Mouse (Mus musculus): ENCODE measurements around the gene Mettl7a3.
"Not testable (repeated sequence)": the region's sequence is repeated elsewhere in the genome, so short reads cannot be mapped to it uniquely, and the experiment has no call there.

Mettl7a3 gene

DNA sequence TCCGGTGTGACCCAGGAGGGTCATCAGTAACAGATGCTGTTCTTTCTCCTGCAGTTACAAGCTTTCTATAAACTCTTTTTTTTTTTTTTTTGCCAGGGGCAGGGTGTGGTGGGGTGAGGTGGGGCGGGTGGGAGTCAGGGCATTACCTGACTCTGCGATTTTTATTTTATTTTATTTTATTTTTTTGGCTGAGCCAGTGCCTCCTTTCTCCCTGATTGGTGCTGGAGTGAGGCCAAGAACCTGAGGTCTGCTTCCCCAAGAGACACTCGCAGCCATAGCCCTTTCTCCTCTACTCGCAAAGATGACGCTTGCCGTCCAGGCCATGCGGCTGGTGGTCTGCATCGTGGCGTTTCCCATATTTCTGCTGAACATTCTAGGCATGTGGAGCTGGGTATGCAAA lies at the start of gene Mettl7a3:
Gene Mettl7a3, plus strand, starts transcription at position 301 of the 400 bp plus-strand sequence.
- DNase-seq (ENCODE audit: low read depth in 2 of 2, low spot score in 2 of 2) = no peak

DNA sequence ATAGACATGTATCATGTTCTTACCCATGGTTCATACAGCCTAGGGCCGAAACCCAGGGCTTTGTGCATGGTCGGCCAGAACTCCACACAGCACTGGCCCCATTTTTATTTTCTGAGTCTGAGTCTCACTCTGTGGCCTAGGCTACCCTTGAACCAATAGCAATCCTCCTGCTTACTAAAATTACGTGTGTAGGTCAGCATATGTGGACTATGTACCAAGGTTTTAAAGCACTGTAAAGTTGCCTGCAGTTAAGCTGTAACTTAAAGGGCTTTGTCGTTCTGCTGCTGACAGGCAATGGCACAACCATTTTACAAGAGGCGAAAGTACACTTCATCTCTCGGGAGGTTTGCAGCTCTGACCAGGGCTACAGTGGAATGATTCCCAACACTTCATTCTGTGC lies 45.7 kb upstream of the Mettl7a3 start:
- no peak for DNase-seq (ENCODE audit: low read depth in 2 of 2, low spot score in 2 of 2)

DNA sequence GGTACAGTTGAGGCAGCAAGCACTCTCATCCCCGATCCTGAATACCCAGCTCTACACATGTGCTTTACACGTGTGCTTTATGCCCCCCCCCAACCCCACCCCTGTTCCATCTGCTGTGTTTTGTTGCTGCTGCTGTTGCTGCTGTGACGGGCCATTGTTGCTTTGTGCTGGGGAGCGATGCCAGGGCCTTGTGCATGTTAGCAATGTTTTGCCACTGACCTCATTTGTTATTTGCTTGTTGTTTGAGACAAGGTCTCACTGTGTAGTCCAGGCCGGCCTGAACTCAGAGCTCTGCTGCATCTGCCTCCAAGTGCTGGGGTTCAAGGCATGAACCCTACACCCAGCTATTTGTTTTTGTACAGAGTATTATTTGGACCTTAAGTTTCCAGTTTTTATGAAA lies 43.9 kb upstream of the Mettl7a3 start:
- DNase-seq (ENCODE audit: low read depth in 2 of 2, low spot score in 2 of 2) = no peak

DNA sequence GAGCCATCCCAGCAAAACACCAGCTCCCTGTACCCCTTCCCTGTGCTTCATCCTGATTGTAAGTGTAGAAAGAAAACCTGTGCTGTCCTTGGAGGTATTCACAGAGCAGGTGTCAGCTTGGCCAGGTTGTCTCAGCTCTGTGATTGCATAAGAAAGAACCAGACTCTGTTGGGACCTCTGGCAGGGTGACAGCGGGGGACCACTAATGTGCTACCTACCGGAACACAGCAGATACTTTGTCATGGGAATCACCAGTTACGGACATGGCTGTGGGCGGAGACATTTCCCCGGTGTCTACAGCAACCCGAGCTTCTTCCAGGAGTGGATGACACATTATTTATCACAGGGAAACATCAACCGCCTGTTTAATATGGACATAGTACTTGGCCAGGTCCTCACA lies 42.4 kb upstream of the Mettl7a3 start:
- no peak for DNase-seq (ENCODE audit: low read depth in 2 of 2, low spot score in 2 of 2)

DNA sequence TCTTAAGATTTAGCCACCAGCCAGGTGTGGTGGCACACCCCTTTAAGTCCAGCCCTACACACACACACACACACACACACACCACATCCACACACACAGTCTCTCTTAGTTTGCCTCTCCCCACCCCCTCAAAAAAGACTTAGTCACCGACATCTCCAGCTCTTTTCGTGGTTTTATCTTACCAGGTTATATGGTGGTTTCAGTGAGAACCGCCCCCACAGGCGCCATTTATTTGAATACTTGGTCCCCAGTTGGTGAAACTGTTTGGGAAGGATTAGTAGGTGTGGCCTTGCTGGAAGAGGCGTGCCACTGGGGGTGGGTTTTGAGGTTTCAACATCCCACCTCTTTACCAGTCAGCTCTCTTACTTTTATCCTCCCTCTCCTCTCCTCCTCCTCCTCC lies 36.9 kb upstream of the Mettl7a3 start:
- no peak for DNase-seq (ENCODE audit: low read depth in 2 of 2, low spot score in 2 of 2)

DNA sequence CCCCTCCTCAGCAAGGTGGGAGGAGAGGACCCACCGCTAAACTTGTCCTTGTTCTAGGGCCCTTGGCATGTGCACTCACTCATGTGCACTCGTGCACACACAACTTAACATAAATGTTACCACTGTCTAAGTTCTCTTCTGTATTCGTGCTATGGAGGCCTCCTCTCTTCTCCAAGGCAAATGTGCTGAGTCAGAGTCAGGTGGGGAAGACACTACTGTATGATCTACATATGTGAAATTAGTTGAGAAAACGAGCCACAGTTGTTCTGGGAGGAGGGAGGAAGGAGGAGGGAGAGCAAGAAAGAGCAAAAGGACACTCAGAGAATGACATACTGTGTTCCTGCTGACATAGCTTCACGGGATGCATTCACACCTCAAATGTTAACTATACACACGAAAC lies 34.2 kb upstream of the Mettl7a3 start:
- no peak for DNase-seq (ENCODE audit: low read depth in 2 of 2, low spot score in 2 of 2)

DNA sequence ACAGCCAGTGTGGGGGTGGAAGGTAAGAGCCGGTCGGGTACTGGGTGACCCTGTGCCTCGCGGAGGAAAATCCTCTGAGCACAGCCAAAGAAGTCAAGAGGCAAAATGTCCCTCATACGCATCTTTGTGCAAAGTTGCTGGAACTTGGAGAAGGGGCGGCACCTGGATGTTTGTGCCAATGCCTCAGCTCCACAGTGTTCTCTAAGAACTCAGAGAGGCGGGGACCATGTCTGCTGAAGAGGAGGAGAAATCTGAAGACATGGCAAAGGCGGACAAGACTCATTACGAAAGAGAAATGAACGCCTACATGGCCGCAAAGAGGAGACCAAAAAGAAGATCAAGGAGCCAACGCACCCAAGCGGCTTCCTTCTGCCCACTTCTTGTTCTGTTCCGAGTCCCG lies 33.2 kb upstream of the Mettl7a3 start:
- no peak for DNase-seq (ENCODE audit: low read depth in 2 of 2, low spot score in 2 of 2)

DNA sequence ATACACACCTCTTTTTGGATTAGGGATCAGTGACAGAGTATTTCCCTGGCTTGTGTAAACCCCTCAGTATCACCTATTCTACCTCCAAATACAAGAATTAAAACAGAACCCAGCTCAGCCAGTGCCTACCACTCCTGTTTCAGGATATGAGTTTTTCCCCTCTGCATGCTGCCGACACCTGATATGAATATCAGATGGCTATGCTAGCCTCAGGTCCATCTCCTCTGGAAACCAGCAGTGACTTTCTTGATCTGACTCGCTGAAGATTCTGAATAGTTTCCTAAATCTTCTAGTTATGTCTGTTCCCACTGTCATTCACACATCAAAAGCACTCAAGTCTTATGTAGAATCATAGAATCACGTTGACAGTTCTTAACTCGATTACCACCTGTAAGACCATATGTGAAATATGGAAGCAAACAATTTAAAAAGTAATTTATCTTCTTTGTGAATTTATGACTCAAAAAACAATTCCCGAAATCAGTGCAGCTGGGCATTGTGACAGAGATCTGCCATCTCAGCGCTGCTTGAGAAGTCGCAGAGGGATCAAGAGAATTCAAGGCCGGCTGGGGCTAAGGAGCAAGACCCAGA lies 31.2 kb upstream of the Mettl7a3 start:
- no peak for DNase-seq (ENCODE audit: low read depth in 2 of 2, low spot score in 2 of 2)

DNA sequence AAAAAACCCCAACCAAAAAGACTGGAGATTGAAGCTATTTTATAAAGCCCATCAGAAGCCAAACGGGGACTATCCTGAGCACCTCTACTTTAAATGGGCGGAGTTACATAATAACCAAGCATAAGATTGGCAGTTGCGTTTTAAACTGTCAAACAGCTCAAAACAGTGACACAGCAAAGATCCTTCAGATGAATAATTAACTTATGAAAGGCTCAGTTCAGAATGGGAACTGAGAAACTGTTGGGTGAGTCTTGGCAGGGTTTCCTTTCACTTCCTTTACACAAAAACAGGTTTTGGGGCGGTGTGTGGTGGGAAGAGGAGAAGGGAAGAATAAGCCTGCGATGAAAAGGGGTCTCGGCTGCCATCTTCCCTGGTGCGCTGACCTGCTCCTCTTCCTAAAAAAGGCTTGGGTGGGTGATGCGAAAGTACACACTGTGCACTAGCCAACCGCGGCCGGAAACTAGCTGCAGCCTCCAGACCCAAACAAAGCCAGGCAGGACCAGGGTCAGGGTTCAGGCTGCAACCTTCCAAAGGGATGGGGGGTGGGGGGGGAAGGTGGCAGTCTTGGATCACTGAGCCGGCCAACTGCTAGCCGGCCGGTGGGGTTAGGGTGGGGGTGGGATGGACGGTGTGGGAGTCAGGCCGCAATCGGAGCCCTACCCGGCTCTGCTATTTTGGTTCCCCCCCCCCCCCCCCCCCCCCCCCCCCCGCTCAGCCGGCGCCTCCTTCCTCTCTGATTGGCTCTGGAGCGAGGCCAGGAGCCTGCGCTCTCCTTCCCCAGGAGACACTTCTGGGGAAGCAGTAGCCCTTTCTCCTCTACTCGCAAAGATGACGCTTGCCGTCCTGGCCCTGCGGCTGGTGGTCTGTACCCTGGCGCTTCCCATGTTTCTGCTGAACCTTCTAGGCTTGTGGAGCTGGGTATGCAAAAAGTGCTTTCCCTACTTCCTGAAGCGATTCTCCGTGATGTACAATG lies 30.4 kb upstream of the Mettl7a3 start, which contains the start of gene Mettl7a1:
Gene Mettl7a1, plus strand, starts transcription at position 122 of the 973 bp plus-strand sequence.
- peak; percentile 17 to 35 for DNase-seq (ENCODE audit: low read depth in 2 of 2, low spot score in 2 of 2)

DNA sequence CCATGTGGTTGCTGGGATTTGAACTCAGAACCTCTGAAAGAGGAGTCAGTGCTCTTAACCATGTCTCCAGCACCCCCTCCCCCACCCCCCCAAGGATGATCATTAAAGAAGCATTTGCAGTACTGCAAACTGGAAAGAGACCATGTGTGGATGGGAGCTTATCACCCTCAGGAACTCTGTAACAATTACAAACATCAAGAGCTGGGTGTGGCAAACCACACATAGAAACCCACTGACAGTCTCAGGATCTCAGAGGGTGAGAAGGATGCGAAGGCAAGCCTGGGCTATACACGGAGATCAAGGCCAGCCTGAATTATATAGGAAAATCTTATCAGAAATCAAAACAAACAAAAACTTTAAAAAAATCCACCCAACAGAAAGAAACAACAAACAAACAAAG lies 28.5 kb upstream of the Mettl7a3 start:
- DNase-seq (ENCODE audit: low read depth in 2 of 2, low spot score in 2 of 2) = no peak

DNA sequence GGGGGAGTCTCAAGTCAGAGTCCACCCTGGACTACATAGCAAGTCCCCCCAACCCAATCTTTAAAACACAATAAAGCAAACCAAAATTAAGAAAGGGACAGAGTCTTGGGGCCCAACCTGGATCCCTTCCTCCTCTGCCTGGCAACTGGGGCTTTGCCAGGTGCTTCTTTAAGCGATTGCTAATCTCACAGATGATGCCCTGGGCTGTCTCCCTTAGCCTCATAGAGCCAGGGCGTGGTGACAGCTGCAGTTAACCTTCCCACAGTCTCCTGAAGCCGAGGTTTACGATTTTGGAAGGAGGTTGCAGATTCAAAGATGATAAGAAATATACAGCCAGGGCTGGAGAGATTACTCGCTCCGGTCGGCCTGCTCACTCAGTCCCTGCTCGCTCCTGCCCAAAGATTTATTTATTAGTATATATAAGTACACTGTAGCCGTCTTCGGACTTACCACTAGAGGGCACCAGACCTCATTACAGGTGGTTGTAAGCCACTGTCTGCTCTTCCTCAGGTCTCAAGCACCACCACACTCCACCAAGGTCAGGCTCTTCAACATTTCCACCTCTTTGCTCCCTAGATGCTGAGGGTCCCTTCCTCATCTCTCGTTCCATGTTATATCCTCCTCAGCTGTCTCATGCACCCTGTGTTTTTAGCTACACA lies 27.2 kb upstream of the Mettl7a3 start:
- peak in 1 of 2 experiments; percentile 35 for DNase-seq (ENCODE audit: low read depth in 2 of 2, low spot score in 2 of 2)

DNA sequence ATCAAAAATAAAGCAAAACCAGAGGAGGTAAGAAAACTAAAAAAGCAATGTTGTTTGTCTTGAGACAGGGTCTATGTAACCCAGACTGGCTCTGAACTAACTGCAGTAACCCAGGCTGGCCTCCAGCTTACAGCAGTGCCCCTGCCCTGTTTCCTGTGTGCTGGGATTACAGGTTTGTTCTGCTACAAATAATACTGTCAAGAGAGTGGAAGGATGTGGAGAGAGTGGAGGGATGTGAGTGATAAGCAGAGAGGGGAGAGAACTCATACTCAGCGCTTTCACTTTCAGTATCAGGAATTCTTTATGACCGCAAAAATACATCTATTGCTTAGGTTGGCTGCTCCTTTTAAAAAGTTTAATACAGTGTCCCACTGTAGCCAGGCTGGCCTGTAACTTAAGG lies 22.4 kb upstream of the Mettl7a3 start:
- peak in 1 of 2 experiments; percentile 12 for DNase-seq (ENCODE audit: low read depth in 2 of 2, low spot score in 2 of 2)

DNA sequence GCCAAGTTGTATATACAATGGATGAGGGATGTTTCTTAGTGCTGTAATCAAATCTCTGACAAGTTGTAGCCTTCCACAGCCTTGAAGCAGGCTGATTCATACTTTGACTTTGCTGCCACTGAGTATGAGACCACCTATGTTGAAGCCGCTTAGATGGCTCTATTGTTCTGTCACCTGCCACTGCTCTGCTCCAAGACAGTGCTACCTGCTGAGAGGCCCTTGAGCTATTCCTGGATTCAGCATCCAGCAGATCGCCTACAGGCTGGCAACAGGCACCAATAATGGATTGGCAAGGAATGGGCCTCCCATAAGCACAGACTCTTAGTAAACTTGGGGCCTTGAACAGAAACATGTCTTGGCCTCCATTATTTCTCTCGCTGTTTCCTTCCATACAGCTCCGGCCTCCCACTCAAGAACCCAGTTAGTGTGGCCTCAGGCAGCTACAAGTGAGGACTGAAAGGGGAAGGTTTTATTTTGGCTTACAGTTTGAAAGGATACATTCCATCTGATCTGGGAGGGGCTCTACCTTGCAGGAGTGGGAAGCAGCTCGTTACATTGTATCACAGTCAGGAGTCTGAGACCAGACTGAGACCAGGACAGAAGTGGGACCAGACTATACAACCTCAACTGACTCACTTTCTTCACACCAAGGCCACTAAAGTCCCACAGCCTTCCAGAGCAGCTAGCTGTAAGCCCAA lies 20.1 kb upstream of the Mettl7a3 start:
- no peak for DNase-seq (ENCODE audit: low read depth in 2 of 2, low spot score in 2 of 2)

DNA sequence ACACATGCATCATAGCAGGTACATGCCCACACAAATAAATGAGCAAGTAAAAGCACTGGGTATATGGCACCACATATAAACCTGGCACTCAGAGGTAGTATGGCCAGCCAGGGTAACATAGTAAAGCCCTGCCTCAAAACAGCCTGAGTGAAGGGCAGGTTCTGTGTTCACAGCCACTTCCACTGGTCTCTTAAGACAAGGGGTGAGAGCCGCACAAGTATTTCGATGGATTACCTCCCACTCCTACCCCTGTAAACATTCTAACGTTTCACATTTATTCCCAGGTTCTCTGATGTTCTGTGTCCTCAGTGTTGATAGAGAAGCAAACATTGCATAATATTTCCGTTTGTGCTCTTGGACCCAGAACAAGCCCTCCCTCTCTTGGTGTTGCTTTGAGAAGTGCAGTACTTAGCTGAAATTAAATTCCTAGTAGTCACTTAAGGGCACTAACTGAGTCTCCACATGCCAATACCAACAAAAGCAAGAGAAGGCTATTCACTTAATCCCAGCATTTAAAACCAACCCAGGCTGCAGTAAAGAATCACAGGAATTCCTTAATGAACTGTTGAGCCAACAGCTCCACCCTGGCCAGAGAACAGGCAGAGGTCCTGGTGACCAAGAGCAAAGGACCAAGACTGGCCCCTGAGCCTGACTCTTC lies 16.6 kb upstream of the Mettl7a3 start:
- DNase-seq (ENCODE audit: low read depth in 2 of 2, low spot score in 2 of 2) = not testable (repeated sequence)

DNA sequence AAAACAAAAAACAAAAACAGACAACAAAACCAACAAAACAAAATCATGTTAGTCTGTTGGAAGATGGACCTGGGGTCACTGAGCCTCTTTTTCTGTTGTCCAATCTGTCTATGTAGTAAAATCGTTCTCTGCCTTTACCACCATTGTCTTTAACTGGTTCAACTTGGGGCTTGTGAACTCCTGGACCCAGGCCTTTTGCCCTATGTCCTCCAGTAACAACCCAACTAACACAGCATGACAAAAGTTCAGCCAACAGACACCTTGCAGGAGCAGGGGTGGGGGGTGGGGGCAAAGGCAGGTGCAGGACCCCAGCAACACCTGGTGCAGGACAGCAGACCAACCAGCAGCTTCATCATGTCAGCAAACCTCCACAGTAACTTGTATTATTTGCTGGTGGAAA lies 14.8 kb upstream of the Mettl7a3 start:
- no peak for DNase-seq (ENCODE audit: low read depth in 2 of 2, low spot score in 2 of 2)

DNA sequence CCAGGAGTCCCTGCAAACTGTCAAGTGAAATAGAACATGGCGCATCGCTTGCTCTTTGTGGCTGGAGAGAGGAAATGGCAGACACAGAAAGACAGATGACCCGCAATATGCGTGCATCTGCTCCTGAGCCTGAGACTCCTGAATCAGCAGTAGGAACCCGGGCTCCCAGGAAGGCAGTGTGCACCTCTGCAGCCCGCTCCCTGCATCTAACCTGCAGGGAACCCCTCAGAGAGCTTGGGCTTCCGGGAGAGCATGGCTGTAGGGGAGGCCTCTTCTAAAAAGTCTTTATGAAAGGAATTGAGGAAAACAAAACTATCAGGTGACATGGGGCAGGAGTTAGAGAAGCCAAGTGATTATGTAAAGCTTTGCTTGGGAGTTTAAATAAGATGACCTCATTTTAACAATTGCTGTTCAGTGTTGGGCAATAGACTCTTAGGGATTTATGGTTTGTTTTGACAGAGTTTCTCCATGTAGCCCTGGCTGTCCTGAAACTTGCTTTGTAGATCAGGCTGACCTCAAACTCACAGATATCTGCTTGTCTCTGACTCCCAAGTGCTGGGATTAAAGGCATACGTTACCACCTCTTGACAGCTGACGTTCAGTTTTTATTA lies 14.3 kb upstream of the Mettl7a3 start:
- DNase-seq (ENCODE audit: low read depth in 2 of 2, low spot score in 2 of 2) = no peak

DNA sequence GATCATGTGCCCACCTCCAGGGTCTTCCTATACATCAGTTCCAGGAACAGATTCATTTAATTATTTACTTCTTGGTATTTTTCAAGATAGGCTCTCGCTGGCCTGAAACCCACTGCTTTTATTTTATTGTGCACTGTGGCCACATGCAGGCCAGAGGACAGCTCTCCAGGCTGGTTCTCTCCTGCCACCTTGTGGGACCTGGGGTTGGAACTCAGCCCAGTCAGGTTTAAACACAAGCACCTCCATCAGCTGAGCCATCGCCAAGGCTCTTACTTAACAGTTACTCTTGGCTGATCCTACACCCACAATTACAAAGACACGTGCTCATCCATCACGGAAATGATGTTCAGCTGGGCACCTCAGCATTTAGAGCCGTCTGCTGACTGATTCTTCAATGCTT lies 13.6 kb upstream of the Mettl7a3 start:
- DNase-seq (ENCODE audit: low read depth in 2 of 2, low spot score in 2 of 2) = no peak

DNA sequence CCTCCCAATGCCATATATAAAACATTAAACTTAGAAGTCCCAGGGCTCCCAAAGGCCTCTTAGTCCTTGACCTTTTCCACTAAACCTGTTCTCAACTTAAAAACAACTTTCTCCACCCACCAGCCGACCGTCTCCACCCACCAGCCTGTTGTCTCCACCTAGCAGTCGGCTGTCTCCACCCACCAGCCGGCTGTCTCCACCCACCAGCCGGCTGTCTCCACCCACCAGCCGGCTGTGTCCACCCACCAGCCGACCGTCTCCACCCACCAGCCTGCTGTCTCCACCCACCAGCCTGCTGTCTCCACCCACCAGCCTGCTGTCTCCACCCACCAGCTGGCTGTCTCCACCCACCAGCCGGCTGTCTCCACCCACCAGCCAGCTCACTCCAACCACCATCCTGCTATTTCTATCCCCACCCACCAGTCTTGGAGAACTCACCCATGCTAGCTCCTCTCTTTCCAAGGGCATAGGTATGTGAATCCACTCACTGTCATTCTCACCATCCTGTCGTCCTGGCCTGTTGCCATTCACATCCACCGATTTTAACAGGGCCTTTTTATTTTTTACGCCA lies 10.6 kb upstream of the Mettl7a3 start:
- DNase-seq (ENCODE audit: low read depth in 2 of 2, low spot score in 2 of 2) = no peak

DNA sequence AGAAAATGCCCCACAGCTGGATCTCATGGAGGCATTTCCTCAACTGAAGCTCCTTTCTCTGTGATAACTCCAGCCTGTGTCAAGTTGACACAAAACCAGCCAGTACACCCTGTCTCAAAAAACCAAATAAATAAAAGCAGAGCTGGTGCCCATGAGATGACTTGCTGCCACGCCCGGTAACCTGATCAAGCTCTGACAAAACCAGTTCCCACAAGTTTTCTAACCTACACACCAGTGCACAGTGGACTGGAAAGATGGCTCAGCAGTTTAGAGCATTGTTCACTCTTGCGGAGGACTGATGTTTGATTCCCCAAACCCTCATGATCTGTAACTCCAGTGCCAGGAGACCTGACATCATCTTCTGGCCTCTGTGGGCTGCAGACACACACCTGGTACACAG lies 9.5 kb upstream of the Mettl7a3 start:
- no peak for DNase-seq (ENCODE audit: low read depth in 2 of 2, low spot score in 2 of 2)

DNA sequence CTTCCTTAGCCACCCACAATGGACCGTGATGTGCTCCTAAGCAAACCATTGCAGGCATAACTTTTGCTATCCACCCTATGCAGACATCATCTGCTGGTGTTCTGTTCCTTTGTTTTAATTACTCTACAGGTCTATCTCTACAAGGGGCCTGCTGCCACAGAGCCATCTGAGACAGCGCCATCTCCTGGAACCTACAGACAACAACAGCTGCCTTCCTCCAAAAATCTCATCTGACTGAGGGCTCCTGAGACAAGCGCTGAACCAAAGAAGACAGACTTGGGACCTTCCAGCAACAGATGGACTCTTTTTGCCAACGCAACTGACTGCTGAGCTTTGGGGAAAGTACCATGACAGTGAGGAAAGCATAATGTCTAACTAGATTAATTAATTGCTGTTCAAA lies 6.6 kb upstream of the Mettl7a3 start:
- DNase-seq (ENCODE audit: low read depth in 2 of 2, low spot score in 2 of 2) = not testable (repeated sequence)
